Mouse (Mus musculus) hematopoietic multipotent progenitor cell, adult 10-12 weeks (in vitro differentiated cells): ENCODE results near the gene Mterf4. TPM values are rescaled to one million over a fixed set of nuclear protein-coding genes. Genes with fewer than 3 reads are reported as not detected.

Source experiments
- polyA plus RNA-seq: library from polyadenylated mRNA; stranded (reverse); fragments of >175 nt; gene quantifications from 2 replicates; pipeline ENCODE4 v1.2.3, GENCODE M21; 2012; ENCODE audit warnings: low replicate concordance

Gene Mterf4
- 2.9 and 3.5 TPM in 2 replicates for polyA plus RNA-seq

DNA sequence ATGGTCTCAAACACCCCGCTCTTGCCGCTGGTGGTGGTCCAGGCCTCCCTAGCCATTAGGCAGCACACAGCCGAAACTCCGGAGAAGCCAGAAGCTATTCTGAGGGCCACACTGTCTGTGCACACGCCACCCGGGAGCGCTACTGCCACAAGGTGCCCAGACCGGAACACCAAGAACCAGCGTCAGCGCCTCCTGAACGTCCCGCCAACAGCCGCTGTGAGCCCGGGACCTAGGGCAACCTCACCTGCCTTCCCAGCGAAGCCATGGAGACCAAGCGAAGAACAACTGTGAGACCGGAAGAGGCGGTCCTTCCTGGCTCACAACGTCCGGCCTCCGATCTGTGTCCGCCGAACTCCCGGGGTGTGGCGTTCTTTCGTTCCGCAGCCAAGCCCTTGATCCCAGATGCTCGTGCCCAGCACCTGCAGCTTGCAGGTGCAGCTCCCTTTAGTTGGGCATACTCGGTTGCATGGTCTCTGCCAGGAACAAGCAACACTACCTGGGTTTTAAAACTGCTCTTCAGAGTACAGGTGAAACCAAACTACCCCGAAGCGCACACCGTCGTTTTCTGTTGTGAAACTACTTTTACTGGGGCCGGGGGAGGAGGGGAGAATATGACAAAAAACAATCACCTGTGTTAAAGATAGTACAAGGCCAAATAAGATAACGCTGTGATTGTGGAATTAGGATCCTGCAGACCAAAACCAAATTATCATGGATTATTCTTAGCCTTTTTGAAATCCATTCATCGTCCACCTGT, at the start of gene Mterf4:
Gene Mterf4, minus strand, starts transcription at position 335 of the 757 bp plus-strand sequence.

DNA sequence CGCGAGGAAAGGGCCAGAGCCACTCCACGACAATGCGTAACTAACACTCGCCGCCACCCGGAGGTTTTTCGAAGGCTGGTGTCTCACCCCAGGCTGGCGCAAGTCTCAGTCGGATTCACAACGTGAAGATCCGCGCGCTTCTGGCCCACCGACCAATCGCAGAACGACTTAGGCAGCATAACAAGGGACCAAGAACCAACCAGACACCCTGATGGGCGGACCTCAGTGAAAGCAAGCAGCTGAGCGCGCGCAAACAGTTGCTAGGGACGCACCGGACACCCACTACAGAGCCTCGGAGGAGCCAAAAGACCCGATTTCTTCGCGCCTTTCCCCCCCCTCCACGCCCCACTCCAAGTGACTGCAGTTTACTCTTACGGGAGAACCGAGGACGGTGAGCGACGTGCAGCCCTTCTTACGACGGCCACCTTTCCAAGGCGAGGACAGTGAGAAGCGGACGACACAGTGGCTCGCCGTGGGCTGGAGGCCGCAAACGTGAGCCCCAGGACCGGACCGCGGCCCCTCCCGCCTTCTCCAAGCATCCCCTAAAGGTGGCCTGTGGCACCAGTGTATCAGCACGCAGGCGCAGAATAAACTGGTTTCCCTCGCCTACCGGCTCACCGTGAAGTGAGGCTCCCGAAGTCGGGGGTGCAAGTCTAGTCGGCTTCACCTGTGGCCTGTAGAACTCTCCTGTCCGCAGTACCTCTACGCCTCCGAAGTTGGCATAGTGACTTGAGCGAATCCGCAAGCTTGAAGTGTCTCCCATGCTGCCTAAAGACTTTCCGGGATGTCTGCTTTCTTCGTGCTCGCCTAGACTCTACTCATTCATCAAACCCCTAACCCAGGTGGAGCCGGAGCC, 37.2 kb upstream of the Mterf4 start, which contains the start of the genes Ppp1r7 and Pask:
Gene Ppp1r7, plus strand, starts transcription at position 207 of the 856 bp plus-strand sequence.
Gene Pask, minus strand, starts transcription at position 835 of the 856 bp plus-strand sequence.

Other genes starting within 250 kb of the Mterf4 start
- gene Kif1a, start 204.0 kb downstream of the Mterf4 start, polyA plus RNA-seq: 0.19 and 0.28 TPM in 2 replicates
- gene Agxt, start 170.7 kb downstream of the Mterf4 start, polyA plus RNA-seq: not detected in 2 replicates
- gene 2310007B03Rik, start 145.0 kb downstream of the Mterf4 start, polyA plus RNA-seq: not detected in 2 replicates
- 0.02 TPM in 2 replicates for gene Crocc2, start 137.2 kb downstream of the Mterf4 start, polyA plus RNA-seq
- gene Sned1, start 70.1 kb downstream of the Mterf4 start, polyA plus RNA-seq: 1.4 and 2.2 TPM in 2 replicates
- 1.9 and 9.2 TPM in 2 replicates for gene Ppp1r7, start 36.9 kb upstream of the Mterf4 start, polyA plus RNA-seq
- gene Pask, start 37.6 kb upstream of the Mterf4 start, polyA plus RNA-seq: 0.28 and 1.6 TPM in 2 replicates
- gene Ano7, start 68.0 kb upstream of the Mterf4 start, polyA plus RNA-seq: 0.03 TPM in 1 of 2 replicates, not detected in the other
- 15.7 and 20.3 TPM in 2 replicates for gene Hdlbp, start 172.9 kb upstream of the Mterf4 start, polyA plus RNA-seq
- 0.74 and 1.1 TPM in 2 replicates for gene Farp2, start 206.2 kb upstream of the Mterf4 start, polyA plus RNA-seq